9 mouse cellular contexts compared by ENCODE assay signal in the genomic region with DNA sequence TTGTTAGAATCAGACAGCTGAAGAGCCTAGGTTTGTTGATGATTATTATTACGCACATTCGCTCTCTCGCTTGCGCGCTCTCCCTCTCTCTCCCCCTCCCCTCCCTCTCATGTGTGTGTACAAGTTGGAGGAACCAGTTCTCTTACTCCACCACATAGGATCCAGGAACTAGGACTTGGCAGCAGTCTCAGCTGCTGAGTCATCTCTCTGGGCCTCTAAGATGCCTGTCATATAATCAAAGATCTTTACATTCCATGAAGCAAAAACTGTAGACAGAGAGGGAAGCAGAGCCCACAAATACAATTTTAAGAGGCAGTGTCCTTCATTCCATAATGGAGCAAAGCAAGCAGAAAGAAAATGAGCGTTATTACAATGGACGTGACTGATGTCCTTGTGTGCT. TPM values are rescaled to one million over a fixed set of nuclear protein-coding genes. Genes with fewer than 3 reads are reported as not detected.
DNase-seq lines count a peak whose midpoint lies in the region; ATAC-seq and TF ChIP-seq lines count a peak whose summit lies in the region.
"Had no signal": no experiment of that assay in that cellular context is flagged by ENCODE, and none has a peak within 500 bp of the region (broad histone marks: within the 10 kb centered on the region; RNA-seq: fewer than 3 reads in every experiment).

No protein-coding gene starts in this region.

- no peak for TF ChIP-seq CTCF in gastrocnemius, adult 2 months (IDR thresholded peaks at IDR 0.05)

- DNase-seq in gastrocnemius, adult 2 months: peak; percentile 59
- no peak for DNase-seq in gastrocnemius, postnatal 36 days
- peak; percentile 50 for DNase-seq in adipocyte (ENCODE audit: low spot score)
- DNase-seq in left cerebral cortex, postnatal 25 days (ENCODE audit: low spot score in 2 of 2): peak; percentile 57 to 87
- no peak for DNase-seq in yolk sac, embryonic 10.5 days (ENCODE audit: low spot score)
- DNase-seq in thymus, postnatal 25 days: no peak

- H3K4me3 ChIP-seq in gastrocnemius, adult 2 months: no peak overlapping the region

- ATAC-seq in granulocyte monocyte progenitor cell, adult 5-6 weeks (replicated peaks; ENCODE audit: poor library complexity, severe bottlenecking): peak; percentile 97
- peak; percentile 53; the same call in 1 of the 2 replicates for ATAC-seq in monocyte, adult 5-6 weeks (replicated peaks; ENCODE audit: insufficient number of reproducible peaks, low FRiP score, low TSS enrichment, poor library complexity, severe bottlenecking)

- H3K27ac ChIP-seq in gastrocnemius, adult 2 months: no peak overlapping the region

- intact Hi-C loops in gastrocnemius, adult 2 months (cut with DNase I): loop anchor here (5.0 kb wide), 1 partner anchor 40 kb away; no protein-coding TSS in a partner anchor
- intact Hi-C loops in gastrocnemius, postnatal 36 days (cut with DNase I): no loop called here
- intact Hi-C loops in left cerebral cortex, postnatal 25 days (cut with DNase I): no loop called here

RNA-seq across cellular contexts. Expression of a gene that starts 26.0 kb away (rescaled TPM):
- total RNA-seq in gastrocnemius, adult 2 months (2021): not detected
- total RNA-seq in gastrocnemius, postnatal 36 days (2021): not detected
- total RNA-seq in granulocyte monocyte progenitor cell, adult 5-6 weeks (2014; fragmentation: Nextera tagmentation): not detected in 2 replicates
- 0.26 TPM in 1 of 2 replicates, not detected in the other for total RNA-seq in granulocyte monocyte progenitor cell, adult 5-6 weeks (2017)
- total RNA-seq in left cerebral cortex, postnatal 25 days (2021): not detected
- total RNA-seq in monocyte, adult 5-6 weeks (2017): 0.75 TPM in 1 of 3 replicates, not detected in the others
- total RNA-seq: left cerebral cortex, adult 8-10 months had no signal

RNA-seq across cellular contexts. Expression of a gene that starts 47.0 kb away (rescaled TPM):
- total RNA-seq in gastrocnemius, adult 2 months (2021): 10 to 100 TPM; 49.9 to 81.7 TPM
- total RNA-seq in gastrocnemius, postnatal 36 days (2021): 10 to 100 TPM; 68.8 to 71.7 TPM
- 32.0 and 59.2 TPM in 2 replicates for total RNA-seq in granulocyte monocyte progenitor cell, adult 5-6 weeks (2014; fragmentation: Nextera tagmentation)
- total RNA-seq in granulocyte monocyte progenitor cell, adult 5-6 weeks (2017): 24.3 and 27.6 TPM in 2 replicates
- 1 to 10 TPM; 6.8 TPM for total RNA-seq in left cerebral cortex, postnatal 25 days (2021)
- 10.4 to 19.1 TPM (median 15.8 TPM) in 3 replicates for total RNA-seq in monocyte, adult 5-6 weeks (2017)

Comparison
In these comparisons a context has a peak if more than half of its experiments do, and no peak if none do; other contexts are left out.
1. DNase-seq: peak in gastrocnemius, adult 2 months (single experiment), adipocyte (single experiment) and left cerebral cortex, postnatal 25 days (2 of 2); none in gastrocnemius, postnatal 36 days (0 of 2), yolk sac, embryonic 10.5 days (single experiment) and thymus, postnatal 25 days (single experiment).